Mouse (Mus musculus) liver, adult 10 weeks (tissue): ENCODE data around the gene Lrp6. TPM values are rescaled to one million over a fixed set of nuclear protein-coding genes. Genes with fewer than 3 reads are reported as not detected.

Experiments used
- polyA plus RNA-seq: library from polyadenylated mRNA; stranded (reverse); fragments of 350-450 nt; fragmentation: Illumina TruSeq; extraction: RNeasy Lipid Tissue Mini Kit (QIAGEN cat#74804); gene quantifications from one replicate; pipeline ENCODE4 v1.2.3, GENCODE M21; 2014; ENCODE audit warnings: low read depth, low replicate concordance

Lrp6 gene
- polyA plus RNA-seq: 41.9 TPM

DNA sequence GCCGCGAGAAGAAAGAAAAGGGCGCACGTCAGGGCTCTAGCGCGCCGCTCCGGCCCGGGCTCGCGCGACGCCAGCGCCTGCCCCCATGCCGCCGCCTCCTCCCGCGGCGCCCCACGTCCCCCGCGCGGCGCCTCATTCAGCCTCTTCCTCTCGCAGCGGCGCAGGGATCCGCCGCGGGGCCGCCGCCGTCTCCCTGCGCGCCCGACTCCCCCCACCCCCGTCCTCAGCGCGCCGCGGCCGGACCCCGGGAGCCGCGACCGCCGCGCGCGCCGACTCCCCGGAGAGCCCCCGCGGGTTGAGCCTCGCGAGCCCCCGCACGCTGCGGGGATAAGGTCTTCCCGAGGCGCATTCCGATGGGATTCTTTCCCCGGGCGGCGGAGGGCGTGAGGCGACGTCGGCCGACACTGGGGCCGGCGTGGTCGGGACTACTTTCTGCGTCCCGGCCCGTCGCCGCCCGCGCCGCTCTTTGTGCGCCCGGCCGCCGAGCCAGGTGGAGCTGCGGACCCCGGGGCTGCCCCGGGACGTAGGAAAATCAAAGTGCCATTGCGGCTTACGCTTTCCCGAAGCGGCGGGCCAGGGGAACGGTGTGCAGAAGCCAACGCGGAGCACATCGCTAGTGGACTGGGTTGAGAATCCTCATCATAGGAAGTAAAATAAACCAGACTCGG lies at the start of gene Lrp6:
Gene Lrp6, minus strand, starts transcription at position 148 of the 668 bp plus-strand sequence.

Other genes with a start within 250 kb of the Lrp6 start
- 0.24 TPM for gene Bcl2l14, start 170.6 kb downstream of the Lrp6 start, polyA plus RNA-seq
- 1.4 TPM for gene Mansc1, start 65.5 kb upstream of the Lrp6 start, polyA plus RNA-seq
- 3.1 TPM for gene Borcs5, start 72.5 kb upstream of the Lrp6 start, polyA plus RNA-seq
- 50.8 TPM for gene Dusp16, start 225.7 kb upstream of the Lrp6 start, polyA plus RNA-seq